Mouse (Mus musculus): ENCODE measurements around the gene Gpcpd1.
A peak's percentile ranks its signal among the peaks of the same experiment; 100 is the strongest.

Gpcpd1 gene

DNA sequence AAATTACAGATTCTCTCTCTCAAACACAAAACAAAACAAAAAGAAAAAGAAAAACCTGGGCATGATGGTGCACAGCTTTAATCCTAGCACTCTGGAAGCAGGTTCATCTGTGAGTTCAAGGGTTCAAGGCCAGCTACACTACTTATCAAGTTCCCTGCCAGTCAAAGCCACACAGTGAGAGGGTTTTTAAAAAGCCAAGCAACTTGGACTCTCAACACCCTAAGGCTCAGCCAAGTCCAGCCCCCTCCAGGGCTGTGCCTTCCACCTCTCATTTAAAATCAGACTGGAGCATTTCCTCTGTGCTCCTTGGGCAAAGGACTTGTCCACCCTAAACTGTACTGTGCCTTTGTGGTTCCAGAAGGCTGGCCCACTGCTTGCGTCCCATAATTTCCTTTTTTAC, 3.3 kb downstream of the Gpcpd1 start:
- no peak for DNase-seq

DNA sequence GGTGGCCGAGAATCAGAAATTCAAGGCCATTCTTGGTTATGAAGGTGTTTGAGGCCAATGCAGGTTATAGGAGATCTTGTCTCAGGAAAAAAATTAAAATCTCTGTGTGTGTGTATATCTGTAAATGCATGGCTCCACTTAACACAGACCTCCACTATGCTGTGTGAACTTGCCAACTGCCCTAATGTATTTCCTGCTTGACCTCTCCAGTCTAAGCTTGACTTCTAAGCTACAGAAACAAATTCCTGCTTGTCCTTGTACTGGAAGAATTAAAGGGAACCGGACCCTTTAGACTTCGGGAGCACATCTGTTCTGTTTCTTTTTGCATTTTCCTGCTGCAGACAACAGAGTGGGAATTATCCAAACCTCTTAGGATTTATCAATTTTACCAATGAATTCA, 4.4 kb downstream of the Gpcpd1 start:
- no peak for DNase-seq

DNA sequence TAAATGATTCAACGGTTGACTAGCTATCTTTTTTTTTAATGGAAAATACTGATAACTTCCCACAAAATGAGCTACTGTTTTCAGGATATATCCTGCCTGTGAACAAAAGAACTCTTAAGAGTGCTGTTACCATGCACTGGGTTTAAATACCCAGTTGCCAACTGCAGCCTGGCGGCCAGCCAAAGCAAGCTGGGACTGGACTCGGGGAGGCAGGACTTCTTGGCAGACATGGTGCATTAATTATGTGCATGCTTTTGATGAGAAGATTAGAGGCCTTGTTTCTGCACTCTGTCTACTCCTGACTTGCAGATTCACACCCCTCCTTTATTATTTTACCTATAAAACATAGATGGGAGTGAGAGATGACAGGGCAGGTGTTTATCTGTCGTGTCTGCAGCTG, 5.3 kb downstream of the Gpcpd1 start:
- DNase-seq, result no peak

DNA sequence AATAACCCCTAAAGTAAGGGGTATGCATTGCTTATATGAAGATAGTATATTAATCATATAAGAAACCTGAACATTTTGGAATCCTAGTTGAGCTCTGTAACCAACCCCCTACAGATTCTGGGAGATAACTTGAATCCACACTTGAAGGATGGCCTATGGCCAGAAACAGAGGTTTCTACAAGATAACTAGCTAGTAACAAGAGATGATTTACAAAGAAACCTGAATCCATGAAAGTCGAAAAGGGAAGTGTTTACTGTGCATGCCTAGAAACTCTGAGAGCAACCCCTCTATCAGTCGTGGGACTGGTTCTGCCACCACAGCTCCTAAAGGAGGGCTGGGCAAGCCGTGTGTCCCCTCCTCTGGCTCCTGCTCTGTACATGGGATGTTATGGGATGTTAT, 7.8 kb downstream of the Gpcpd1 start:
- DNase-seq, result no peak

DNA sequence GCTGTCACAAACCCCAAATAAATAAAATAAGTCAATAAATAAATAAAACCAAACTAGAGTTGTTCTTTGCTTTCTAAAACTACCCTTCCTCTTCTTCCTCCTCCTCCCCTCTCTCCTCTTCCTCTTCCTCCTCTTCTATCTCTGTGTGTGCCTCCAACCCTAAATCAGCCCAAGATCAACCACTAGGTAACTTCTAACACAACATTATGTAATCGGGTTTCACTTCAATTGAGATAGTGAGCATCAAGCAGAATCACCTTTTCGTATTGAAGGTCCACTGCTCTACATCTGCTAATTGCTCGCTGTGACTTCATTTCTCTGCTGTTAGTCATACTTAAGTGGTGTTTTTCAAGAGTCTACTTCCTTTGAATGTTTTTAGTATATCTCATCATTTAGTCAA, 8.8 kb downstream of the Gpcpd1 start:
- DNase-seq, result no peak

DNA sequence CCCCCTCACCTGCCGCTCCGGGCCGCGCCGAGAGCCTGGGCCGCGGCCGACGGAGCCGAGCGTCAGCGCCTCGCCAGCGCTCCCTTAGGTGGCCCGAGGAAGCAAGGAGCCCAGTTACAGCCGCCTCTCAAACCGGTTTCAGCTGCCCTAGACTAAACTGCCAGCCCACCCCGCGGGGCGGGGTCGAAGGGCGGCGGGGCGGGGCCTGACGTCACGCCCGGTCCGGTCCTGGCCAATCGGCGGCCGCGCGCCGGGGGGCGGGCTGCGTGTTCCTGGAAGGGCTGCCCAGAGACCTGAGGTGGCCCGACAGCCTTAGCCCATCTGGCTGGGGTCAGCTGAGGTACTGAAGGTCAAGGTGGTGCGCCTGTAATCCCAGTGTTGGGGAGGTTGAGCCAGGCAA, 9.5 kb downstream of the Gpcpd1 start:
- peak; percentile 98 for DNase-seq

DNA sequence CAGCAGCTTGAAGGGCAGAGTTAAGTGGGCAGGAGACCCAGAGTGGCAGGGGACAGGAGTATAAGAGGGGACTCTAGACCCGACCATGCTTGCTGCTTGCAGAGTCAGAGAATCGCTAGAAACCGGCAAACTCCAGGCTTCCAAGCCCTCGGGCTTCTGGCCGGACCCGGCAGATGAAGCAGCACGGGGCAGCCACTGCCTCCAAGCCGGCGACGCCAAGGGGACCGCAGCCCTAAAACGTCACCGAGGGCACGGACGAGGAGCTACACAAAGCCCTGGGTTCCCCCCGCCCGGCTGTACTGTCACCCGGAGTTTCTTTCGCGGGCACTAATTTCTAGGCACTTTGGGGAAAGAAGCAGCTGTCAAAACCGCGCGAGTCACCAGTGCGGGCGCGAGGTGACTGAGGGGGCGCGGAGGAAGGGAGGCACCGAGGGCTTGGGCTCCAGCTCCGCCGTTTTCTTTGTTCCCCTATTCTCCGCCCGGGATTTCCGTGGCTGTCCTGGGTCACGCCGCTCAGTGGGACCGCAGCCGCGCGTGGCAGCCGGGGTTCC, 10.0 kb downstream of the Gpcpd1 start:
- DNase-seq, result no peak

DNA sequence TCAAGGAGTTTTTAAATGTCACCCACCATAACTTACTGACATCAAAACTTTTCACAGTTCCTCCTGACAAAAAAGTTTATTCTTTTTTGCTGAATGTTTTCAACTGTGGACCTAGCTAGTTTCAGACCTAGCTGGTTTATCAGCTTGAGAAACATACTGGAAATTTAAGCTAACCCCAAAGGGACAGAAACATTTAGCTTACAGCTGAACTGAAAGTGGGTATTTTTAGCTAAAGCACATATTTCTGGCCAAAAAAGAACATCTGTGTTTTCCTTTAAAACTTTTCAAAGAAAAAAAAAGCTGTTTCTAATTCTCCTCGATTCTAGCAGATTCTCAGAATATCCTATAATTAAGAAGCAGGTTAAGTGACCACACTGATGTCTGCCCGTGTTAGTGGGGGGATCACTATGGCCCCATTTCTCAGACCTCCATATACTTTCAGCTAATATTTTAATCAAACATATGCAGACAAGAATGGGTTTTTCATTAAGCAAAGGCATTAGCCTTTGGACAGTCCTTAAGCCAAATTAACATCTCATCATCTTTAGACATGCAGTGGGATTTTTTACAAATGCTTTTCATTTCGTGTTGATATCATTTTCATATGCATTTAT, 10.9 kb downstream of the Gpcpd1 start:
- no peak for DNase-seq

DNA sequence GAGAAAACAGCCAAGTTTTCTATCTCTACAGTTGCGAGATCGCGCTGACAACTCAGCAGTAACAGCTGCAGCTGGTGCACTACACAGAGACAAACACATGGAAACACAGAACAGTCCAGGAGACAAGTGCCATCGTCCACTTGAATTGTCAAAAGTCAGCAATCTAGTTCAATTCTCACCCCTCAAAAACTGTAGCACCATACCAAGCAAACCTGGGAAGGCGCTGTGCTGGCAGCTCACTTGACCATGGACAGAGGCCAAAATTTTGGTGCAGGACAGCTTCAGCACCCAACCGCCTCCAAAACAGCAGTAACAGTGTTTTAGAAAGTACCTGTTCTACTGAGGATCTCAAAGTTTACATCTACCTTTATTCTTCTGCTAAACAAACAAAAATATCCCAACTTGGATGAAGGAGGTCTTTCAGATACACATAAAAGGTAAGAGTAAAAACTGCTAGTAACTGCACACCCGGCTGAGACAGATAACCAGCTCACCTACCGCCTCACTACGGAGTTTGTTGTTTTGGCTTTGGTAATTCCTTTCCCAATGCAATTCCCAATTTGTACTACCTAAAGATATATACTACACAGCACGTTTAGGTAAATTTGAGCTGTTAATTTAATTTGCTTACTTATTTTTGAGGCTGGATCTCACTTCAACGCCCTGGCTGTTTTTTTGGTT, 11.6 kb downstream of the Gpcpd1 start:
- no peak for DNase-seq

DNA sequence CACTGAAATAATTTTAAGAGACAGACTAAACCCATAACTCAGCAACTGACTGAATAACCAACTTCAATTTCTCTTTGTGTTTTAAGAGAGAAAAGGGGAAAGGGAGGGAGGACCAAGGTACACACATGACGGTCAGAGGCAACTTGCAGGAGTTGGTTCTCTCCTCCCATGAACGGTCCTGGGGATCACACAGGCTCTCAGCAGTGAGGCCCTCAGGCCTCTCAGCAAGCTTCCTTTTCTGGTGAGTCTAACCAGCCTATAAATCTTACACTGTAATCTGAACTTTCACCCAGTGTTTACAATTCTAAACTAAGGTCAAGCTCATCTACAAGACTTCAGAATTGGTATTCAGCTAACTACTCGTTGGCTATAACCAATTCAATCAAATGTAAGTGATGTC, 12.3 kb downstream of the Gpcpd1 start:
- DNase-seq, result no peak

DNA sequence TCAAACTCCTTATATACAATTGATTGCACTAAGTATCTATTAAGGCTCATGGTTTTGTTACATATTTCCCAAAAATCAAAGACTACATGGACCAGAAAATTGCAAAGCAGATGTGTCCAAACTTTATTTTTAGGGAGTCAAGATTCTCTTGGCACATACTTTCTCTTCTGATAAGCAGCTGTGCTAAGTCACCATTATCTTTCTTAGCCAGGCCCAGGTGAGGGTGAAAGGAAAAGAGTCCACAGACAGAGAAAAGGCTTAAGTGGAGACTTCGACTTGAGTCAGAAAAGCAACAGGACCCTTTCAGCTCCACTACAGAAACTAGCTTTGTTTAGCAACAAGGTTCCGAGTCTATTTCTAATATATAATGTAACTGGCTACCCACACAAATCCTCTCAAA, 14.2 kb downstream of the Gpcpd1 start:
- no peak for DNase-seq

DNA sequence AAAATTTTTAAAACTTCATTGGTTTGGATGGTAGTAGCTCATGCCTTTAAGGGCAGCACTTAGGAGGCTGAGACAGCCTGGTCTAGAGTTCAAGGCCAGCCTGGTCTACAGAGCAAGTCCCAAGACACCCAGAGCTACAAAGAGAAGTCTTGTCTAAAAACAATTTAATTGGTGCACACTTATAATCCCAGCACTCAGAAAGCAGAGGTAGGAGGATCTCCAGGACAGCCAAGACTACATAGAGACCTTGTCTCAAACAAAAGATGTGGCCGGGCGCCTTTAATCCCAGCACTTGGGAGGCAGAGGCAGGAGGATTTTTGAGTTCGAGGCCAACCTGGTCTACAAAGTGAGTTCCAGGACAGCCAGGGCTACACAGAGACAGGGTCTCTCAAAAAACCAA, 14.9 kb downstream of the Gpcpd1 start:
- no peak for DNase-seq

DNA sequence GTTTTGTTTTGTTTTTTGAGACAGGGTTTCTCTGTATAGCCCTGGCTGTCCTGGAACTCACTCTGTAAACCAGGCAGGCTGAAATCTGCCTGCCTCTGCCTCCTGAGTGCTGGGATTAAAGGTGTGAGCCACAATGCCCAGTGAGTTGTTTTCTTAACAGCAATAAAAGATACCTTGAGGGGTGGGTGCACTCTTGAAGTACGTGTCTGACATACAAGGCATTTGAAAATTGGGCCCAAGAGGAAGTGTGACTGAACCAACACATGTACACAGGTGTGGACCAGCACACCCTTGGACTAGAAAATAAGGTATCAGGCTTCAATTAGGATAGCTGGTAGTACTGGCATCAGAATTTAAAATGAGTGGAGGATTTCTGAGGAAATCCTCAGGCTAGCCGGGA, 16.2 kb downstream of the Gpcpd1 start:
- no peak for DNase-seq

DNA sequence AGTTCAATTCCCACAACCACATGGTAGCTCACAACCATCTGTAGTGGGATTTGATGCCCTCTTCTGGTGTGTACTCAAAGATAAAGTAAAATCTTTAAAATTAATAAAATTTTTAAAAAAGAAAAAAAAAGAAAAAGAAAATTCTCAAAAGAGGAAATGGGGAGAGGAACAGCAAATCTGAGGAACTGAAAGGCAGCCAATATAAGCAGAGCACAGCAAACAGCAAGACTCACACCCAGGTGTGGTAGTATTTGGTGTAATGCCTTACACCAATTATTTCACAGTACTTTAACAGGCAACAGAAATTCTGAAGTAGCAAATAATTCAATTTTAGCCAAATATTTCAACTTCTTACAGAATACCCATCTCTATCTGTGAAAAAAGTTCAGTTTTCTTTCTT, 16.7 kb downstream of the Gpcpd1 start:
- no peak for DNase-seq

DNA sequence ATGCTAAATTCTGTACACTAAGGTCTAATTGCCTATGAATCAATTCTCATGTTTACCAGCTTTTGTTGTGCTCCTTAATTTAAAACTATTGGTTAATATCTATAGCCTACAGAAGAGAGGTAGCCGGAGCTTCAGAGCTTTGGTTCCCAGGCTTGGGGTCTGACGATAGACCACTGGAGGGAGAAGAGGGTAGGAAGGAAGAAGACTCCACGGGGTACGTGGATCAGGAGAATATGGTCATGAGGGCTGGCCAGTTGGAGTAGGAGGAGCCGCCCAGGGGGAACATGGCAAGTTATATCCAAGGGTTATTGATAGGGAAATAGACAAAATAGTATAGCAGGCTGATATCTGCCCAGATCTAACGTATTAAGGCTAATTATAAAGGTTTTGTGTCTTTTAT, 17.8 kb downstream of the Gpcpd1 start:
- no peak for DNase-seq

DNA sequence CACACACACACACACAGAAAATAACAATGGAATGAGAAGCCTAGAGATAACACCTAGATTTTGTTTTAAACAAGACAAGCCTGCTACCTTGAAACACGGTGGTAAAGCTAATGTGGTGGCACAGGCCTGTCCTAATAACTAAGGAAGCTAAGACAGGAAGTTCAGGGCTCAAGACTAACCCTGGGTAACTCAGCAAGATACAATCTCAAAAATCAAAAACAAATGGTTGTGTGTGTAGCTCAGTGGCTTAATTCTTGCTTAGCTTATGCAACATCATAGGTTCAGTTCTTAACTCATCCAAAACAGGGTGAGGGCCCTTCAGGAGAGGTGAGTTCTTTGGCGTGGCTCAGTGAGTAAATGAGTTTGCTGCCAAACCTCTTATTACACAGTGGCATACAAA, 20.1 kb downstream of the Gpcpd1 start:
- DNase-seq, result no peak

DNA sequence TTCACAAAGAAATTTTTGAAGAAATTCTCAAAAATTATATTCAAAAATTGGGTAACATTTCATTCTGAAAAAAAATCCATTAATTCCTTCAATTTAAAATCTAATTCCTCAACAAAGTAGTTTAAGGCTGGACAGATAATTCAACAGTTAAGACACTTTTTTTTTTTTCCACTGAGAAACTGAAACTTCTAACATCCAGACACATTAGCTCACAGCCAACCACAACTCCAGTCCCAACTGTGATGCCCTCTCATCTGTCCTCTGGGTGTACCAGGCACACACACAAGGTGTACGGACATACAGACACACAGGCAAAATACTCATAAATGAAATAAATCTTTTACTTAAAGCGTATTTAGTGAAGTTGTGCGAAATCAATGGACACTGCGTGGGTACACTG, 25.7 kb downstream of the Gpcpd1 start:
- no peak for DNase-seq

DNA sequence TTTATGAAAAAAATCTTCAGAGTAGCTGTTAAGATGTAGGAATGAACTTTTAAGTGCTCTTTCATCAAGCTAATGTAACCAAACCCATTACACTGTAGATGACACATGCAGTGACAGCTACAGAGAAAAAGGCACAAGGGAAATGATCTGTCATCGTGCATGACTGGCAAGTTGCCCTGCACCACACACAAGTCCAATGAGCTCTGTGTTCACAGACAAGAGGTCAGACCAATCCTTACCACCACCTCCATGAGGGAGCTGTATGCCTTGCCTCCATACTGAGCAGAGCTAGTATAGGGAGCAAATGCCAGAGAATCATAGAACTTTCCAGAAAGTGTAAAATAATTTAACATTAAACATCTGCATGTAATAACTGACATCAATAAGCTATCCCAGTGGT, 59.7 kb downstream of the Gpcpd1 start:
- no peak for DNase-seq

DNA sequence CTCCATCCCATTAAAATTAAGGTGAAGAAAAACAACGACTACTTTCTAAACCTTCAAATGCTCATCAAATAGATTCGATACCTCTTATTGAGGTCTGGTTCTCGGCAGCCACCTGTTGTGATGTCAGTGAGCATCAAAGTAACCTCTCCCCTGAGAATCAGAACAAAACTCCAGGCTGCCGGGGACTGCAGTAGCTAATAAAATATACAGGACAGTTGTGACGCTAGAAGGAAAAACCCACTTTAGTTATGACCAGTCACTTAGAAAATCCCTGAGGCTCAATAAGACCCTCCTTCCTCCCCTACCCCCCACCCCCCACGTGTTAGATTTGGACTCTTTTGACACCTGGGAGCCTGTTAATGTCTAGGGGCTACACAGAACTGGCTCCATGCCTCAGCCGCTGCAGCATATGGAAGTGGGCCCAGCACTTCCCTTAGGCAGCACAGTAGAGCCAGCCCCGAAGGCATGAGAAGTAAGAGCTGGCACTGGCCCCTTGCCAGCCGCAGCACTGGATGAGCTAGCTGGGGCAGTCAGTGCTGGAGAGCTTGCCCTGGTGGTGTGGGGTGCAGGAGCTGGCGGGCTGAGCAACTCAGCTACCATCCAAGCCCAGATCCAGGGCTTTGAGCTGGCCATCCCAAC, 60.5 kb downstream of the Gpcpd1 start:
- no peak for DNase-seq

DNA sequence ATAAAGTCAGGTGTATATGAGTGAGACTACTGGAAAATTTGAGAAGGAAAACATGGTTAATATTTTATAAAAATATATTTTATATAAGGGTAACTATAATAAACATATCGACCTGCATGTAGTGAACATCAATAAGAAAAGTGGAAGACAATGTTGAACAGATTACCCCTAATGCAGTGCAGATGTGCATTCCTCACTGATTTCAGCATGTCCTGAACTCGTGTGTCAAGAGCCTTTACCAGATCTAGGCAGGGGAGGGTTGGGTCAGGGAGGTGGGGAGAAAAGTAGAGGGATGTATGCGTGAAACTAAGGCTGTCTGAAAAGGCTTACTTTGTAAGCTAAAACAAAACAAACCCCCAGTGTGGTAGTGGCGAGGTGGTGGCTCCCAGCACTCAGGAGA, 61.4 kb downstream of the Gpcpd1 start:
- DNase-seq, result no peak

DNA sequence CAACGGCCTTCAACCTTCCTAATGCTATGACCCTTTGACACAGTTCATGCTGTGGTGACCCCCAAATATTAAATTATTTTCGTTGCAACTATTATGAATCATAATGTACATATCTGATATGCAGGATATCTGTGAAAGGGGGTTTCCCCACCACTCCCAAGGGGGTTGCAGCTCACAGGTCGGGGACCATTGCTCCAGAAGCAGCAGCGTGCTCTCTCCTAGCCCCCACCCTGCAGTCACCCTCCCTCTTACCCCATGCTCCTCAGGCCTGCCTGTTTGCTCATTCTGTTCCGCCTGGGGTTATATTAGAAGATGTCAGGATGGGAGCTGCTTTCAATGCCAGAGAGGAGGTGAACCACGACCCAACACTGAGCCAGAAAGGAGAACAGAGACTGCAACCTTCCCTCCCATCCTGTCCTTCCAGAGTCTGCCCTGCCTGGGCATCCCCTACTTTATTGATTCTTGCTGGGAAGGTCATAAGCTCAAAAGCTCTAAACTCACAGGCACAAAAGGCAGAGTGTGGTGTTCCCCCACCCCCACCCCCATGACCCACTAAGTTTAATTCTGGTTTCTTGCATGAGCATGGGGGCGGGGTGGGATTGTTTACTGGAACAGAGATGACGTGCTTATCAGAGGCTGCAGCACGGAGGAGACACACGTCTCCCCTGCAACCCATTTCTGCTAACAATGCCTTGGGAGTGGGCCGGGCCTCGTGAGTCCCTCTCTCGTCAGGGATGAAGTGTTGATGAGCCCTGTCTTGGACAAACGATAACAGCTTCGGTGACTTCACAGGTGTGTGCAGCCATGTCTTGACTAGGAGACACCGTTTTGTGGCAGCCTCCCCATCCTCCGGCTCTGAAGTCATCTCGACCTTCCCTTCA, 69.3 kb downstream of the Gpcpd1 start:
- DNase-seq, result no peak

DNA sequence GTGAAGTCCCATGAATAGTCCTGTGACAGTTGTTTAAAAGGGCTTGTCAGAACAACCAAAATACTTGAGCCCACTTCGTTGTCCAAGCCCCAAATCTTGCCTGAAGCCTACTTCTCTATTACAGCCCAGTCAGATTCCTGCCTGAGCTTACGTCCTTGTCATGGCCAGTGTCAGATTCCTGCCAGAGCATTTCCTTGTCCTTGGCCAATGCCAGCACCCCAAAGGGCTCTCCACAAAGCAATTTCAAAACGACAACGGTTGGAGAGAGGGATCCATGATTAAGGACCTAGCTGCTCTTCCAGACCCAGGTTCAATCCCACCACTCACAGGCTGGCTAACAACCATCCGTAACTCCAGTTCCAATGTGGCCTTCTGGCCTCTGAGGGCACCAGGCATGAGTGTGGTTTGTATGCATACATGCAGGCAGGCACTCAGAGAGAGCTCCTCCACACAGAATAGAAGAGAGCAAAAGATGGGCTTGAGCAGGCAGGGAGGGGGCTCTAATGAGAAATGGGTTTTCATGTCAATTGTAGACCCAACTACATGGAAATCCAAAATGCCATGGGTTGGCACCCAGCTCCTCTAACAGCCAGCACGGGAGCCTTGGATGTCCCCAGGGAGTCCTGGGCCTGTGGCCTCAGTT, 70.2 kb downstream of the Gpcpd1 start:
- no peak for DNase-seq

Measured in thymus, postnatal 36 days (tissue).